Mouse (Mus musculus): ENCODE data around the gene Tbc1d30.

DNA sequence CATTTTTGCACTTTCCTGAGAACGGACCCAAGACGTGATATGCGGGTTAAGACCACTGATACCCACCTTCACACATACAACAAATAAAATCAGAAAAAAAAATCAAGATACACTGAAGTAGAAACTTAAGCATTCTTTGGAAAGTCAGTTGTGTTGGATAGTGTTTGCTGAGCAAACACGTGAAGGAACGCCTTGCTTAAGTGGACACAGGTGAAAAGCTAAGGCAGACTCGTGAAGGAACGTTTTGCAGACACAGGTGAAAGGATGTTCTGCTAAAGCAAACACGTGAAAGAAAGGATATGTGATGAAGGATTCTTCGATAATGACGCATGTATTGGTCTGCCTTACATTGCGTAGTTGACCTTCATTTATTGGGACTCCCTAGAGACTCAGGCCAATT, 103.5 kb downstream of the Tbc1d30 start:
- TF ChIP-seq CTCF (IDR thresholded peaks at IDR 0.05; ENCODE audit: low read depth) (no peak), EP300 (IDR thresholded peaks at IDR 0.05; ENCODE audit: low read depth) (no peak)
